Mouse (Mus musculus) cerebellum, postnatal 4 days (tissue): Measurements from ENCODE around the gene H2-T3.
"Not testable (repeated sequence)": the region's sequence is repeated elsewhere in the genome, so short reads cannot be mapped to it uniquely, and the experiment has no call there.

Experiments
- DNase-seq, 2 experiments: peaks; one replicate each; pipeline ENCODE4 v3.0.0; 2022; ENCODE audit warnings: low spot score in 2 of 2, mixed read lengths in 1 of 2

The H2-T3 gene

GRCm38 (mm10) chr17:36178938-36179337 lies 11.1 kb downstream of the H2-T3 start:
- not testable (repeated sequence) for DNase-seq

DNA sequence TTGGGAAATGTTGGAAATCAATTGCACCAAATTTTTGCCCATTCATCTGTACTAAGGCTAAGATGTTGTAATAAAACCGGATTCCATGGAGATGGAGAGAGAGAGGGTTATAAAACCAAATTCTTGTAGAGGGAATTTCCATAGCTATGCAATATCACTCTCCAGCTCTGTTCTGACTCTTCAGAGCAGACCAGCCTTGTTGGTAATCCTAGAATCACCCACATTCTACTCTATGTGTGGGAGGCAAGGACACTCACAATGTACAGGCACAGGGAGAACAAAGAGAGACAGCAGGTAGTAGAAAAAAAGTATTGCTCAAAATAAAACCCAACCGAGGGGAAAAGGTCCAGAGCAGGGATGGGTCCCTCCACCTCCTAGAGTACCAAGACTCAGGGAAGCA lies 14.0 kb downstream of the H2-T3 start:
- not testable (repeated sequence) for DNase-seq

DNA sequence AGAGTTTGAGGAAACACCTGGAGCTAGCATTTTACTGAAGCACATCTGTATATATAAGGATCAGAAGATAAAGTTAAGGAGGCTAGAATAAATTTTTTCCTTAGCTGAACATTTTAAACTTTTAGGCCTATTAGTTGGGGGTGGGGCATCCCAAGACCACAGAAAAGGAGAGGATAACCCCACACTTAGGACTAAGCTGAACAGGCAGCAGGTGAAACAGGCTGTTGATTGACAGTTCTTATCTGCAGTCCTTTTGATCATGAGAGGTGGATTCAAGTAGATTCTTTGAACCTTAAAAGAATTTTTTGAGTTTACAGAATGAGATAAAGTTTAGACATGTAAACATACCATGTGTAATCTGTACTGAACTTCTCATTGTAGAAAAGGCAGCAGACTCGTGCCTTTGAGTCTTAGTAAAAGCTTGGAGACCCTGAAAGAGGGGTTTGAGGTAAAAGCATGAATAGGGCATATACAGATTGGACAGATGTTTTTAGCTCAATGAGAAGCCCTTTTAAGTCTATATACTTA lies 19.7 kb downstream of the H2-T3 start:
- no peak for DNase-seq

DNA sequence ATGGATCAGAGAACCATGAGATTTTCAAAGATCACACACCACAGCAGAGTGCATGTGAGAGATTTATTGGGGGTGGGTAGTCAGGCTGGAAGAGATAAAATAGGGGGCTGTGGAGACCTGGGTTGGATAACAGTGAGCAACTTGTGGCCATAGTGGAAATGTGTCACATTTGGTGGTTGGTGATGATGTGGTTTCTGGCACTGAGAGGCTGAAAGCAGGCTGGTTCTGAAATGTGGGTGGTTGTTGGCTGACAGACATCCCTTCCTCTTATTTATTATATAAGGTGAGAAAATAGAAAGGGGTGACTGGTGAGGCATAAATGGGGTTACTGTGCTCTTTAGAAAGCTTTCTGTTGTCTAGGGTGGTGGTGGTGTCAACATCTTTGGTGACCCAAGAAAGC lies 20.3 kb downstream of the H2-T3 start:
- DNase-seq = no peak

DNA sequence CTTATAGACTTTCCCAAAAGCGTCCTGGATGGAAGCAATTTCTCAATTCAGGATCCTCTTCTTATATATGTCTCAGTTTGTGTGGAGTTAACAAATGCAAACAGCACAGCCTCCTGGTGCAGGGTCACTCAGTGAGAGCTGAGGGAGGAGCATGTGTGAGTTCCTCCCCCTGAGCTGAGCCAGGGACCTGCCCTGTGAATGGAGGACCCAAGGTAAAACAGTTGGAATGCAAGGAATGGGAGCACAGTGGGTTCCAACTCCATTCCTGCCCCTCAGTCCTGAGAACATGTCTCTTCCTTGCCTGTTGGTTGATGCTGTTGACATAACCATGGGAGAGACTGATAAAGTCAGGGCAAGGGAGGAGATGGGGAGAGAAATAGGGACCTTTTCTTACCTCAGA lies 21.0 kb downstream of the H2-T3 start:
- DNase-seq = not testable (repeated sequence)

DNA sequence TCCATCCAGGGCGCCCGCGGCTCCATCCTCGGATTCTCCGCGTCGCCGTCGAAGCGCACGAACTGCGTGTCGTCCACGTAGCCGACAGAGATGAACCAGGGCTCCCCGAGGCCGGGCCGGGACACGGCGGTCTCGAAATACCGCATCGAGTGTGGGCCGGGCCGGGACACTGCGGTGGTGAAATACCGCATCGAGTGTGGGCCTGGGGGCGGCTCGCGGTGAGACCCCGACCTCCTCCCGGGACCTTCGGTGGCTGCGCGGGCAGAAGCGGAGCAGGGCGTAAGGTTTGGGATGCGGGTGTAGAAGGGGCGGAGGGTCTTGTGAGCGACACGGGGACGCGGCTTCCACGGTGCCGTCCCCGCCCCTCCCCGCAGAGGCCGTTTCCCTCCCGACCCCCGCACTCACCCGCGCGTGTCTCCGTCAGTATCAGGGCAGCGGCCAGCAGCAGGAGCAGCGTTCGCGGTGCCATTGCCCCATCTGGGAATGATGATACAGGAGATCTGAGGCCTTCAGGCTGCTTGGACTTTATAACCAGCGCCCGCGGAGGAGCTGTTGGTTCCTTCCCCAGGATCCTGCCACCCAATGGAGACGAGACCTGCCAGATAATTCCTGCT lies 21.9 kb downstream of the H2-T3 start, which contains the start of gene Gm8909:
TSS of gene Gm8909 (minus strand) at position 499 of the 614 bp plus-strand sequence.
- DNase-seq = no peak

DNA sequence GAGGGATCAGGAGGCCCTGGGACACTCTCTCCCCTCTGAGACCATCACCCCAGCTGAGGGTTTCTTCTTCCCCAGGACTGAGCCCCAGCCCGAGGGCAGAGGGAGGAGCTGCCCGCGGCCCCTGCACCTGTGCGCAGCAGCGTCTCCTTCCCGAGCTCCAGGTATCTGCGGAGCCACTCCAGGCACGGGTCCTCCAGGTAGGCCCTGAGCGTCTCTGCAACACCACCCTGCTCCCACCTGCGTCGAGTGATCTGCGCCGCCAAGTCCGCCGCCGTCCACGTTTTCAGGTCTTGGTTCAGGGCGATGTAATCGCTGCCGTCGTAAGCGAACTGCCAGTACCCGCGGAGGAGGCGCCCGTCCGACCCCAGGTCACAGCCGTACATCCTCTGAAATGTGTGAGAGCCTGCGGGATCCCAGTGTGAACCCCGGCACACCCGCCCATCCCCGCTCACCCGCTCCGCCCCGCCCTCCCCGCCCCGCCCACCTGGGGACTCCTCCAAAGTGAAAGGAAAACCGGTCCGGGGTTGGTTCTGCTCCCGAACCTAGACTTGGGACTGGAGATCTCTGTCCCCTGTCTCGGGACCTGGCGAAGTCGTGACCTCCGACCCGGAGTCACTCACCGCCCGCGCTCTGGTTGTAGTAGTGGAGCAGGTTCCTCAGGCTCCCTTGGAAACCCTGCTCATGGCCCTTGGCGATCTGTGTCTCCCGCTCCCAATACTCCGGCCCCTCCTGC lies 22.6 kb downstream of the H2-T3 start:
- no peak for DNase-seq

DNA sequence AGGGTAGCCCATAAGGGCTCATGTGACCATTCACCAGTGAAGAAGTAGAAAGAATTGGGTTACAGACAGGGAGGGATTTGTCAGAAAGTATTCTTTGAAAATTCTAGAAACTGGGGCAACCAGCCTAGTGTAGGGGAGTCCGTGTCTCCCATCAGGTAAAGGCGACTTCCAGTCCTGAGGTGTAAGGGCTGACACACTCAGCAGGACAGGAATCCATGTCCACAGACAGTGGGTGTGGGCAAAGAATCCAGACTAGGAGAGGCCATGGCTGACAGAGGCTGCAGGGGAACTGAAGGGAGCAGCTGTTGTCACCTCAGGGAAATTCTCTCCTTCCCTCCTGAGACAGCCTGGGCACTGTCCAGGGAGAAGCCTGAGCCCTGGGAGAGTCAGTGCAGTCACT lies 23.2 kb downstream of the H2-T3 start:
- not testable (repeated sequence) for DNase-seq

DNA sequence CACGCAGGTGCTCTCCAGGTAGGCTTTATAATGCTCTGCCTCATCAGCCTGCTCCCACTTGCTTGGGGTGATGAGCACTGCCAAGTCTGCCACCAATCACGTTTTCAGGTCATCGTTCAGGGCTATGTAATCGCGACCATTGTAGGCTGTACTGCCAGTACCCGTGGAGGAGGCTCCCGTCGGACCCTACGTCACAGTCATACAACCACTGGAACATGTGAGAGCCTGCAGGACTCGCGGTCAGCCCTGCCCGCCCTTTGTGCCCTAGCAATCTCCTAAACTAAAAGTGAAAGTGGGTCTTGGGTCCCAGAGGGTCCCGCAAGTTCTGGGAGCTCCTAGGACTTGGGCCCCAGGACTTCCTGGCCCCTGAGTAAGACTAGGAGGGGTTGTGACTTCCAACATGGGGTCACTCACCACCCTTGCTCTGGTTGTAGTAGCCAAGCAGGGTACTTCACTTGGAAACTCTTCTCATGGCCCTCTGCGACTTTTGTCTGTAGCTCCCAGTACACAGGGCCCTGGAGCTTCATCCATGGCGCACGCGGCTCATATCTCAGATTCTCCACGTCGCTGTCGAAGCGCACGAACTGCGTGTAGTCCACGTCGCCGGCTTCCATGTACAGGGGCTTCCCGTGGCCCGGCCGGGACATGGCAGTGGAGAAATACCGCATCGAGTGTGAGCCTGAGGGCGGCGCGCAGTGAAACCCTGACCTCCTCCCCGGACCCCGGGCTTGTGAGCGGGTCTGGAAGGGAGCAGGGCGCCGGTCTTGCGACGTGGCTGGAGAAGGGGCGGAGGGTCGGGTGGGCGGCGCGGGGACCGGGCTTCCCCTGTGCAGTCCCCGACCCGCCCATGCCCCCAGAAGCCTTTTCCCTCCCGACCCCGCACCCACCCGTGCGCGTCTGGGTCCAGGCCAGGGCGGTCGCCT lies 28.7 kb downstream of the H2-T3 start:
- DNase-seq = no peak

DNA sequence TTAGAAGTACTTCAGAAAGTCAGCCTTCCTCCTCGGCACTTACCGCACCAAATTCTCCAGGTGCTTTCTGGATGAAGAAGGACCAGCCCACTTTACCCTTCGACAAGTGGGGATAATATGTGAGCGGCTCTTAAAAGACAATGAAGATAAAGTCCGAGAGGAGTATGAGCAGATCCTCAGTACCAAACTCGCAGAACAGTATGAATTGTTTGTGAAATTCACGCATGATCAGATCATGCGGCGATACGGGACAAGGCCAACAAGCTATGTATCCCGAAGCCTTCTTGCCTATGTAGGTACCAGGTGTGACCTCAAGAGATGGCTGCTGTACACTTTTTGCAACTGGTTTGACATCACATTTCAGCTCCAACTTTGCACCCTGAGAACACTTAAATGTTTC lies 31.8 kb downstream of the H2-T3 start:
- not testable (repeated sequence) for DNase-seq

DNA sequence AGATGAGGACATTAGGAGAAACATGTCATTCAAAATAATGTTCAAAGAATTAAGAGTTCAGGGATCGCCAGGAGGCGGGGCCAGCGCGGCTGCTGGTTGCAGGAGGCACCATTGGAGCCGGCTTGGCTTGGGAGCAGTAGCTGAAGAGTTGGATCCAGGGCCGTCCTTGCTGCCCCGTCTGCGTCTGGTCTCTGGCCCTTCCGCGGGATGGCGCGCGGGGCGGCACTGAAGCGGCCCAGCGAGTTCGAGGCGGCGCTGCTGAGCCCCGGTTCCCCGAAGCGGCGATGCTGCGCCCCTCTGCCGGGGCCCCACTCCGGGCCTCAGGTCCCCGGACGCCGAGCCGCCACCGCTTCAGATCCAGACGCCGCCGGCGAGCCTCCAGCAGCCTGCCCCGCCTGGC lies 32.3 kb downstream of the H2-T3 start:
- DNase-seq = not testable (repeated sequence)

GRCm38 (mm10) chr17:36154271-36155149 lies 35.6 kb downstream of the H2-T3 start:
- DNase-seq = no peak

GRCm38 (mm10) chr17:36151200-36151599 lies 38.9 kb downstream of the H2-T3 start:
- not testable (repeated sequence) for DNase-seq

- DNase-seq = not testable (repeated sequence)
Observed at GRCm38 (mm10) chr17:36148468-36148867, 41.6 kb downstream of the H2-T3 start.

GRCm38 (mm10) chr17:36146937-36147336 lies 43.1 kb downstream of the H2-T3 start:
- DNase-seq = not testable (repeated sequence)

- DNase-seq = not testable (repeated sequence)
Observed at GRCm38 (mm10) chr17:36145861-36146156, 44.3 kb downstream of the H2-T3 start.

GRCm38 (mm10) chr17:36145111-36145860 lies 44.8 kb downstream of the H2-T3 start:
- DNase-seq = no peak

- DNase-seq = not testable (repeated sequence)
Observed at GRCm38 (mm10) chr17:36136299-36136848, 53.7 kb downstream of the H2-T3 start.
